Mouse (Mus musculus) E14TG2a.4 (cell line): ENCODE measurements at regions not wholly inside any gene's neighbourhood (a gene's known extent, or its start where the extent isn't known, plus 50 kb on each side); places are given as distances from the start of the nearest gene placed in this dataset.

Source experiments
- H3K27me3 ChIP-seq: 2 replicates; pipeline ENCODE4 v1.6.1; 2014; ENCODE audit warnings: low read length, control low read depth; ENCODE audit not compliant: insufficient read depth
- H3K36me3 ChIP-seq: 2 replicates; pipeline ENCODE4 v1.6.1; 2014; ENCODE audit warnings: low read length, control low read depth; ENCODE audit not compliant: insufficient read depth
- H3K4me1 ChIP-seq: replicated peaks from 2 replicates; pipeline ENCODE4 v1.6.1; 2014; ENCODE audit warnings: low read depth, low read length, control low read depth
- H3K4me3 ChIP-seq: replicated peaks from 2 replicates; pipeline ENCODE4 v1.5.1; 2014; ENCODE audit warnings: mild to moderate bottlenecking, low read length
- H3K9me3 ChIP-seq: 2 replicates; pipeline ENCODE4 v1.6.1; 2014; ENCODE audit warnings: low read length, control low read depth
- CTCF ChIP-seq: conservative IDR thresholded peaks from 2 replicates; pipeline ENCODE4 v1.5.1; 2014; ENCODE audit warnings: low read length
- NANOG ChIP-seq: IDR thresholded peaks from 2 replicates; pipeline ENCODE4 v1.6.1; 2014; ENCODE audit warnings: borderline replicate concordance, low read length, mixed read lengths
- POU5F1 ChIP-seq: IDR thresholded peaks from 2 replicates; pipeline ENCODE4 v1.6.1; 2014; ENCODE audit warnings: low read length, borderline replicate concordance

- H3K9me3 ChIP-seq, result peaks cover 11% of the 10 kb centered on the region
- H3K4me1 ChIP-seq, result peaks cover 5% of the 10 kb centered on the region
- no peaks in the 10 kb centered on the region for H3K27me3 ChIP-seq
- H3K36me3 ChIP-seq, result no peaks in the 10 kb centered on the region
- no peak for TF ChIP-seq CTCF
- no peak for TF ChIP-seq NANOG
- no peak for TF ChIP-seq POU5F1
- no peak overlapping the region for H3K4me3 ChIP-seq
Measured at GRCm38 (mm10) chr13:101349354-101349753, 418.7 kb downstream of the Pik3r1 start.

DNA sequence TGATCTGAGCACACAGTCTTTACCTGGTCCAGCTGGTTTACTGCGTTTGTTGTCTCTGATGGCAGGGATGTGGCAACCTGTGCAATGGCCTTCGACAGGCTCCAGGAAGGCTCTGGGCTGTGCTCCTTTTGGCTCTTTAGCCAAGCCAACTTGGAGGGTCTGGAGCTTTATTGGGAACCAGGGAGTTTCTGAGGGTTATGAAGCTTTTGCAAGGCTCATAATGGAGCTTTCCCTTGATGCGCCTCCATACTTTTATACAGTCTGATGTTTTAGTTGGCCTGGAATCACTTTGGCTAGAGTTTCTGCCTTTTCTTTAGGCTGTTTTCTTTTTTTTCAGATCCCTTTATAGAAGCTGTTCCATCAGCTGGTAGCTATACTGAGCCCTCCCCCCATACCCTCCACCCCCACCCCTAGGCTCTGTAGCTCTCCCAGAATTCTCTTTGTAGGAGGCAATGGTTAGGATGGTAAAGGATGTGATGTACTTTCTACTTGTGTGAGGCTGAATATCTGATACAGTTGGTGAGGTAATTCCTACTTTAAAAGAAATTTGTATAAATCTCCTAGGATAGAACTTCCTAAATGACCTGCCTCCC lies 429.6 kb downstream of the Pik3r1 start:
- no peak for TF ChIP-seq NANOG
- no peak for TF ChIP-seq POU5F1
- no peak for TF ChIP-seq CTCF
- Histone ChIP-seq H3K4me1 (no peaks in the 10 kb centered on the region), H3K27me3 (no peaks in the 10 kb centered on the region), H3K9me3 (no peaks in the 10 kb centered on the region), H3K4me3 (no peak overlapping the region), H3K36me3 (no peaks in the 10 kb centered on the region)

- H3K4me3 ChIP-seq, result no peak overlapping the region
- H3K4me1 ChIP-seq, result no peaks in the 10 kb centered on the region
- H3K36me3 ChIP-seq, result no peaks in the 10 kb centered on the region
- no peaks in the 10 kb centered on the region for H3K9me3 ChIP-seq
- H3K27me3 ChIP-seq, result no peaks in the 10 kb centered on the region
- no peak for TF ChIP-seq CTCF
- TF ChIP-seq NANOG, result no peak
- TF ChIP-seq POU5F1, result no peak
Measured at GRCm38 (mm10) chr13:101318621-101319020, 449.4 kb downstream of the Pik3r1 start.

- H3K4me3 ChIP-seq, result no peak overlapping the region
- TF ChIP-seq CTCF, result no peak
- no peak for TF ChIP-seq NANOG
- no peak for TF ChIP-seq POU5F1
- no peaks in the 10 kb centered on the region for H3K36me3 ChIP-seq
- no peaks in the 10 kb centered on the region for H3K27me3 ChIP-seq
- no peaks in the 10 kb centered on the region for H3K4me1 ChIP-seq
- H3K9me3 ChIP-seq, result no peaks in the 10 kb centered on the region
Measured at GRCm38 (mm10) chr13:101316336-101316735, 451.7 kb downstream of the Pik3r1 start.

DNA sequence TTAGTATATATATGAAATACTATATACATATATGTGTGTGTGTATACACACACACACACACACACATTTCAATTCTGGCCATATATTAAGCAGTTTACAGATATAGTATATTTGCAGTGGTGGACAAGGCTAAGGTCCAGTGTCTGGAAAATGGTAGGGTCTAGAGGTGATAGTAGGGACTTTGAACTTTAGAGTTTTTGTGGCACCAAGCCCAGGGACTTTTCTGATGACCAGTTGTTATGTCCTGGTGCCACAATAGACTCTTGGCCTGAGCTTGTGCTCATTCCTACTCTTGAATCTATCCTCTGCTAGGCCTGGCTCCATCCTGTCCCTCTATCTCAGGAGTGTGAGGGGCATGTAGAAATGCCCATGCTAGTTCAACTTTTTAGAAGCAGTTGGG lies 454.0 kb downstream of the Pik3r1 start:
- no peak for TF ChIP-seq POU5F1
- TF ChIP-seq NANOG, result no peak
- no peak for TF ChIP-seq CTCF
- Histone ChIP-seq H3K4me1 (no peaks in the 10 kb centered on the region), H3K36me3 (no peaks in the 10 kb centered on the region), H3K4me3 (no peak overlapping the region), H3K9me3 (no peaks in the 10 kb centered on the region), H3K27me3 (no peaks in the 10 kb centered on the region)

DNA sequence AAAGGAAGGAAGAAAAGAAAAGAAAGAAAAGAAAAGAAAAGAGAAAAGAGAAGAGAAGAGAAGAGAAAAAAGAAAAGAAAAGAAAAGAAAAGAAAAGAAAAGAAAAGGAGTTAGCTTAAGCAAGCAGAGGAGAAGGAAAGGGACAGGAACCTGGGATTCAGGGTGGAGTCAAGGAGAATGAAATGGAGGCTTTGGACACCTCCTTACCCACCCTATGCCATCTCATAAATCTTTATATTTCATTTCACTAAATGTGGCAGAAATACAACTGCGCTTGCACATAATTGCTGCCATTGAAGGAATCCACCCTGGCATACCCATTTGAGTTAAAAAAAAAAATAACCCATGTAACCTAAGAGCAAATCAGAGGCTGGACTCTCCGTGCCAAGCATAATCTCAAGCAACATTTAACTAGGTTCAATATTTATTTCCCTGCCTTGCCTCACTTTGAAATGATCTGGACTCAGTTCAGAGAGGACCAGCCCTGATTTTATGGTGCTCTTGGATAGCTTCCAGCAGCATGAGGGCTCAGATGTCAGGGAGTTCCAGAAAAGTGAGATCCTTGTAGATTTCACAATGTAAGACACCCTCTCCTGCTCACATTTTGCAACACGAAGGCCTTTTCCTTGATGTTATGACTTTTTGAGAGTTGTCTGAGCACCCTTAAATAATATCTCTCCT lies 456.2 kb downstream of the Pik3r1 start:
- Histone ChIP-seq H3K4me1 (no peaks in the 10 kb centered on the region), H3K9me3 (no peaks in the 10 kb centered on the region)
- no peak for TF ChIP-seq NANOG

DNA sequence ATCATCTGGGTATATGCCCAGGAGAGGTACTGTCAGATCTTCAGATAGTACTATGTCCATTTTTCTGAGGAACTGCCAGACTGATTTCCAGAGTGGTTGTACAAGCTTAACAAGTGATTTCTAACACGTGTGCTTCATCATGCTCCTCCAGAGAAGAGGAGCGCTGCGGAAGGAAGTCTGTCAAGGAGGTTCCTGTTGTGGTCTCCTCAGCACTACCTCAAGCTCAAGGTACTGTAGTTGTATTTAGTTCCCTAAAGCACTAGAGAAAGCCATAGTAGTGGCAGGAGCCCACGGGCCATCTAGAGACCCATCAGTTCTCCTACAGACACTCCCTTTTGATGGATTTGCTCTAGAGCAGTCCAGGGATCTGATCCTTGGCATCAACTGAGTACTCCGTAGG lies 459.3 kb downstream of the Pik3r1 start:
- Histone ChIP-seq H3K27me3 (no peaks in the 10 kb centered on the region), H3K4me1 (no peaks in the 10 kb centered on the region)

More for the DNA sequence above, 456.2 kb downstream of the Pik3r1 start:
- H3K27me3 ChIP-seq, result no peaks in the 10 kb centered on the region
- H3K36me3 ChIP-seq, result no peaks in the 10 kb centered on the region
- no peak overlapping the region for H3K4me3 ChIP-seq

GRCm38 (mm10) chr13:101305695-101306413 lies 462.2 kb downstream of the Pik3r1 start:
- TF ChIP-seq CTCF (no peak), NANOG (no peak), POU5F1 (no peak)
- Histone ChIP-seq H3K36me3 (no peaks in the 10 kb centered on the region), H3K4me3 (no peak overlapping the region), H3K27me3 (no peaks in the 10 kb centered on the region), H3K4me1 (peaks cover 3% of the 10 kb centered on the region; the same call in 1 of the 2 replicates), H3K9me3 (no peaks in the 10 kb centered on the region)

More for the DNA sequence above, 459.3 kb downstream of the Pik3r1 start:
- H3K9me3 ChIP-seq, result no peaks in the 10 kb centered on the region
- no peak overlapping the region for H3K4me3 ChIP-seq
- H3K36me3 ChIP-seq, result no peaks in the 10 kb centered on the region
- TF ChIP-seq NANOG, result no peak
- TF ChIP-seq CTCF, result no peak
- no peak for TF ChIP-seq POU5F1

DNA sequence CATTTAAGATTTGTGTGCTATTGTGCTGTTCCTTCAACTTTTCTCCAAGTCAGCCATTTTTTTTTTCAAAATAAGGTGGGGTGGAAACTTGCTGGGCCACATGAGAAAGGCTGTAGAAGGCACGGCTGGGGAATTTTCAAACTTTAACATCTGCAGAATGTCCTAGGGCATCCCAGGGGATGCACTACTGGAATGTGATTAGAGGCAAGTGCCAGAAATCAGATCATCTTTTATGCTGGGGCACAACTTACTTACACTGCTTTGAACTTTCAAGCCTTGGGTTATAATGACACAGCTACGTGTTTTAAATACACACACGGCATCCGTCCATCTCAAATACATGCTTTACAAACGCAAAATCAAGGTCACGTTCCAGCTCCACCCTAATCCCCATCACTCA lies 463.0 kb downstream of the Pik3r1 start:
- H3K27me3 ChIP-seq, result no peaks in the 10 kb centered on the region
- H3K9me3 ChIP-seq, result no peaks in the 10 kb centered on the region
- H3K4me3 ChIP-seq, result no peak overlapping the region
- no peaks in the 10 kb centered on the region for H3K36me3 ChIP-seq
- TF ChIP-seq CTCF (no peak), NANOG (no peak), POU5F1 (no peak)
- H3K4me1 ChIP-seq, result peaks cover 3% of the 10 kb centered on the region; the same call in 1 of the 2 replicates
